Mouse (Mus musculus) adrenal gland, adult (tissue): ENCODE data around the gene Lrp6.

Experiments used
- DNase-seq, 2 experiments: peaks; one replicate each; pipeline ENCODE4 v3.0.0; 2022 to 2023; ENCODE audit warnings: low spot score in 1 of 2; ENCODE audit not compliant: inconsistent age in 2 of 2

Gene Lrp6

DNA sequence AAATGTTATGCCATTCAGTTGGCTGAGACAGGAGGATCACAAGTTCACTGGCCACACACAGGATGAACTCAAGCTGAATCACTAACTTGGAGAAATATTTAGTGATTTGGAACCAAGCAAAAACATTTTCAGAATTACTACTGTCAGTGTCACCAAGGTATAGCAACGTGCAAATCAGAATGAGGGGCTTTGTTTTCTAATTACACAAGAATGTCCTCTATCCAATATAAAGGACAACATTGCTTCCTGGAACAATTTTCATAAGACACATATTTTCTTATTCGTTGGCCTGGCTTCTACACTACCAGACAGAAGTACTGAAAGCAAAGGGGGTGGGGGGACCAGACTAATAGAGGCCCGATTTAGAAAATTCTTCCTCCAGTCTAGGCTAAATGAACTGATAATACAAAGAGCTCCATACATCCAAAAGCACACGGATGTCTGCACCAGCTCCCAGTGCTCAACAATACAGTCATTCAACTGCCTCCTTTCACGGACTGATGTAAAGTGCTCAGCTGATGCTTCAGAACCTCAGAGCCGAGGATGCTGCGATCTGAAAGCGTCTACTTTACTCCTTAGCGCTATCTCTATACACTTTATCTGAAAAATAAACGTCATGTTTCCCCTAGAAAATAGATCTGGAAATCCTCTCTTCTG is 29.2 kb downstream of the Lrp6 start:
- DNase-seq, result no peak

DNA sequence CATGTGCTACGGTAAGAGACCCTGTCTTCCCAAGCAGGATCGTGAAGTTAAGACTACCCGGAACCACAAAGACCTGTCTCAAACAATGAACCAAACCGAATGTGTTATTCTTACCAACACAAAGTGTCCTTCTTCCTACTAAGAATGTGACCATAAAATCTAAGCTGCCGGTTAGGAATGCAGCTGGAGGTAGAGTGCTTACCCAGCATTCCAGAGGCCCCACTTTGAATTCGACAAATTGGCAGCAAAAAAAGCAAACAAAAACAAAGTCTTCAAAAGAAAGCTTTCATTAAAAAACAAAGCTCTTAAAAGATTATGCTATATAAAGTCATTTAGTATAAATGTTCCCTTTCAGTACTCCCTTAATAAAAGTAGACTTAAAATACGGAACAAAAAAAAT is 31.6 kb downstream of the Lrp6 start:
- no peak for DNase-seq

DNA sequence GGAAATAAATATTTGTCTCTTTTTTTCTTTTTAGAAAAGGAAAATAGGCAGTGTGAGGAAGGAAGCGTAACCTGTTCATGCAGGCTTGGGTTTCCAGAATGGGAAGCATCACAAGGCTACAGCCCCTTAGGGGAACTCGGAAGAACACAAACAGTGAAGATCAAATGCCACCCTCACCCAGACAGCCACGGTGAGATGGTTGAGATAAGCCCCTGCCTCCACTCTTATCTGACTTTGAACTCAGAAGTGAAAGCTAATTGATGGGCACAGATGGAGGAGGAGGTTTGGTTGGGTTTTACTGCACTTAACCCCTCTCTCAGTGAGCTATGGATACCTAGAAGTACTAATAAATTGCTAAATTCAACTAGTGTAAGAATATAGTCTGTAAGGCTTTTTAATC is 33.7 kb downstream of the Lrp6 start:
- DNase-seq, result no peak

DNA sequence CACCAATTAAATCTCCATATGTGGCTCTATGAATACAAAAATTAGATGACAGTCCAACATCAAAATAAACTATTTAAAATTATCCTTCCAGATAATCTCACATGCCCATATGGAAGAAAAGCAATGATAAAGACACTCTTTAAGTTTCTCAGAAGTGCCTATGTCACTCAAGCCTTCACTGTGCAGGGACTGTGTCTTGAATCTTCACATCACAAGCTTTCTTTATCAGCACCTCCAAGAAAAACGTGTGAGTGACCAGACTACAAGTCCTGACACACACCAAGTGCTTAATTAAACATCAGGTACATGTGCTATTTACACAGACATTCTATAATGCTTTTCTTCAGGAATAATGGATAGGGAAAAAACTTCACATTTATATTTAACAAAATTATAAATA is 34.8 kb downstream of the Lrp6 start:
- no peak for DNase-seq

DNA sequence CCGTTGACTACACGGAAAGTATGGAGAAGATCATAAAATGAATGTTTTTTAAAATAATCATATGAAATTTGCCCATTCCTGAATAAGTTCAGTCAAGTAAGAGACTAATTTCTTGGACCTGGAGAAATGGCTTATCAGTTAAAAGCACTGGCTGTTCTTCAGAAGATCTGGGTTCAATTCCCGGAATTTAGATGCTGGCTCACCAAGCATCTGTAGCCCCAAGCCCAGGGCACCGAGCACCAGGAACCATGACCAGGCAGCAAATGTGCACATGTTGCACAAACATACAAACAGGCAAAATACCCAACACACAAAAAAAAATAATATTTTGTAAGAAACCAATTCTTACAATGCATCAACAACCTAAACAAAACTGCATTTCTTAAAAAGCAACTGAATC is 37.4 kb downstream of the Lrp6 start:
- no peak for DNase-seq

DNA sequence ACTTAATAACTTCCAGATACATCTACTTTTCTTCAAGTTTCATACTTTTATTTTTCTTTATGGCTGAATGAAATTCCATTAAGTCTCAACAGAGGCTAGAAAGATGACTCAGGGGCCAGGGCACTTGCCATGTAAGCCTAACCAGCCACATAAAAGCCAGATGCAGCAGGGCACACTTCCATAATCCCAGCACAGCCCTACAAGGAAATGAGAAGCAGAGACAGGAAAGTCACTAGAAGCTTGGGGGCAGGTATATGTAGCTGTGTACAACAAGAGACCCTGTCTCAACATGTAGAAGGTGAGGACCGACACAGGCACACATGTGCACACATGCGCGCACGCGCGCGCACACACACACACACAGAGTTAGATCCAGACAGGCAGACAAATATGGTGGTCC is 38.4 kb downstream of the Lrp6 start:
- DNase-seq, result no peak

DNA sequence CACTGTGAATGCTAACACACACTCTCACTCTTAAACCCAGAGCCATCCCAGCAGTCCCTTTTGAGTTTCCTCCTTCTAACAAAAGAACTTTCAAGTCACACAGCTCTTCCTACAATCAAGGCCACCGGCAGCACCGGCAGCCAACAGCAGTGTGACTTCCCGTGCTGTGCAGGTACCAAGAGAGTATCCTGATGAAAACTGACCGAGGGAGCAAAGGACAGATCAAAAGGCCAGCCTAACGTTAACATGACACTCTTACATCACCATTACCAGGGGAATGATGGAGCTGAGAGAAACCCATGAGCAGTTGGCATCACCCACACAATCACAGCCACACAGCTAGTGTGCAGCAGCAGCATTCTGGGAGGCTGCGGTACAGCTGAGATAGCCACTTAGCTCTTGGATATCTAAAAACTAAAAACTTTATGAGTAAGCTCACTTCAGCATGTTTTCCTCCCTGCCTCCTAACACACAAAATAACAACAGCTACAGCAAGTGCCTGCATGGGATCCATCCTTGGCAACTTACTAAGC is 39.1 kb downstream of the Lrp6 start:
- DNase-seq, result no peak

DNA sequence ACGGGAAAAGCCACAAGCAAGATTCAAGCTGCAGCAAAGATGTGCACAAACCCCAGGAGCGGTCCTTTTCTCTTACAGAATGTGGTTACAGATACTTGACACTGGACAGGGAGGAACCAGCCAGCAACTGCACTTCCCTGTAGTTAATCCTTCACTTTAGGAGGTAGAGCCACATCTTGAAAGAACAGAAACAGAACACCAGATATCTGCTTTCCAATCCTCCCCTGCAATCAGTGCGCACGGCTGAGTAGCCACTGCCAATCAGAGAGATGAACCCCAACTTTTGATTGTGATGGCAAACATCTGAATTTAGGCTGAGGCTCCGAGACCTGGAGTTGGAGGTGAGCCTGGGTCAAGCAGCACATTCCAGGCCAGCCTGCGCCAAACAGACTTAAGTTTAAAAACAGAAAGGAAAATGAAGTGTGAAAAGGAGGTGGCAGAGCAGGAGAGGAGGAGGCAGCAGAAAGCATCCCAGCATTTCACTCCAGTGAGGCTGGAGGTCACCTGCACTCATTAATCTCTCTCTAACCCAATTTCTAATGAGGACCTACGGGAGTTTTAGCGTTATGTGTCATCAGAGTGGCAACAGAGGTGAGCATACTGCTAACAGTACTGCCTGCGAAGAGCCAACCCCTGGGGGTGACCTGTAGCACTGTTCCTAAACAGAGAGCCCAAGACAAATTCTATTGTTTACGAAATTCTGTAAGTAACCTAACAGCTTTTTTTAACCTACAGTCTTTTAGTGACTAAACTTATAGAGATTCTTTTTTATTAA is 39.8 kb downstream of the Lrp6 start:
- DNase-seq, result no peak

DNA sequence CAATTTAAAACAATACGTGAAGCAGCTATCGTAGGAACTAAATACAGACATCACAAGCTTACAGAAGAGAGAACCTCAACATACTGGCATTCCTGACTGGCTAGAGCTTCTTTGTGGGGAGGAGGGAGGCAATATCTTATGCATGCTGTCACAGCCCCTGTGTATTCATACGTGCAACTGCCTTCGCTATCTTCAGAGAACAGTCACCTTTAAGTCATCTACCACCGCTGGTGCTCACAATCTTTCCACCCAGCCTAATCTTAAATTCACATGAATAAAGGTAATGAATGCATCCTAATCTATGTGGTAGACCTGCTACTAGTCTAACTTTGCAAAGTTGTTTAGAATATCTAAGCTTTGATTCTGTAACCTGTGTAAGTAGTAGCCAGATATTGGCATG is 40.5 kb downstream of the Lrp6 start:
- no peak for DNase-seq

DNA sequence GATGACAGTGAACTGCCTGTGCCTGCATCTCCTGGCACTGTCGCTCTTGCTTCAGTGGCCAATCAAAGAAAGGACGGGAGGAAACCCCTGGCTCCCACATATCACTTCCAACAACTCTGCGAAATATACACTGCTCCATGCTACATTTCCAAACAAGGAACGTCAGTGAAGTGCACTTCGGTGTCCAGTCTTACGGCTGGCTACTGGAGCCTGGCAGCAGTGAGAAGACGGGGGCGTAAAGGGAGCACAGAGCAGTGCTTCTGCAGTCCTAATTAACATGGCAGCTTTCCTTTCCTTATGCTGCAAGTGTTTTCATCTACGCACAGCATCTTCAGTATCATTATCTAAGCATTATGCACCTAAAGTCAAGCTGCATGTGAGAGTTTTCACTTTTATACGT is 45.4 kb downstream of the Lrp6 start:
- DNase-seq, result no peak

DNA sequence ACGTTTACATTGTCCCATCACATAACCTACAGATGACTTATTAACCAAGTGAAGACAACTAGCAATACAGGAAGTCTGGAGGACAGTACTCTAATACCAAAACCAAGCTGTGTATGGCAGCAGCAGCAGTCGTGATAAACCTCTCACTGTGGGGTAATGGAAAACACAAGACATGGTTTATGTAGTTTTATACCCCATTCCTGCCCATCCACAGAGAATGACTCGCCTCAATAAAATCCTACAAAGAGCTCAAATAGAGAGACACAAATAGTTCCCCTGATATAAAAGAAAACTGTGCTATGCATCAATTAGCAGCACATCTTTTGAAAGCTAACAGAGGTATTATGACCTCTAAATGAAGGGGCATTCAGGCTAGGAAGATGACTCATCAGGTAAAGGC is 45.9 kb downstream of the Lrp6 start:
- no peak for DNase-seq

DNA sequence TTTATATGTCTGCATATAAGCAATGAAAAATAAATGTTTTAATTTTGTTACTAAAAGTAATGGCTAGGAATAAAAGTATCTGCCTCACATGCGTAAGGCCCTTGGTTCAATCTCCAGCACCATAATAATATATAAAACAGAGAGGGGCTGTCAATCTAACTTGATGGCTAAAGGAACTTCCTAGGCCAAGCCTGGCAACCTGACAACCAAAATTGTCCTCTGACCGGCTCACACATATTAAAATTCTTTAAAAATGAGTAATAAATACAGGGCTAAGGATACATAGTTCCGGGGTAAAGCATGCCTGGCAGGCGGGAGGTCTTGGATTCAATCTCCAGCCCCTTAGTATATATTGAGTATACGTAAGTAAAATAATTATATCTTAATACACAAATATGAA is 48.3 kb downstream of the Lrp6 start:
- peak in 1 of 2 experiments; percentile 24 for DNase-seq

DNA sequence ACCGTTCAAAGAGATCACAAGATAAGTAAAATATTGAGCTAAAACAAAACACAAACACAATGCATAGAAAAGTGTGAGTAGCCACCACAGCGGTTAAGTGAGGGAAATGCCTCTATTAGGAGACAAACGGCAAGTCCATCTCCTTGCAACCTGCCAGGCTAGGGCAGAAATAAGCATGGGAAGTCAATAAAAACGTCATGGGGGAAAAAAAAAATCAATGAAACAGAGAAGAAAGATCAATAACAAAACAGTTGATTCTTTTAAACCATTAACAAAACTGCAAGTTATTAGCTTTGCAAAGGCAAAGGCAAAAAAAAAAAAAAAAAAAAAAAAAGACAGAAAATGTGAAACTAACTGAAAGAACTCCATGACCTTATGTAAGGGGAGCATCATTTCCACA is 49.6 kb downstream of the Lrp6 start:
- DNase-seq, result no peak

DNA sequence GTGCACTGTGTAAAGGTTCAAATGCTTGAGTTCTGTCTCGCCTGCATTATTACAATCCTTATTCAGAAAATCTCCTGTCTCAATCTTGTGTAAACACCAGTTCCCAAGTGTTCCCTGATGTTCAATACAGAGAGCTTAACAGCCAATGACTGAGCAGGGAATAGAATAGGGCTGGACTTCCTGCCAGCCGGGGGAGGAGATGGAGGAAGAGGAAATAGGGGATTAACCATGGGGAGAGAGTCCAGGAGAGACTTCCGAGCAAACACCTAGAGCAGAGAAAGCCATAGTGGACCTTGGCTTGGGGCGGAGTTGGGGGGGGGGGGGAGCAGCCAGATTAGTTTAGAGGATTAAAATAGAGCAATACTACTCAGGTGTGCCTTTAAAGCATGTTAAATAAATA is 51.3 kb downstream of the Lrp6 start:
- peak in 1 of 2 experiments; percentile 23 for DNase-seq

DNA sequence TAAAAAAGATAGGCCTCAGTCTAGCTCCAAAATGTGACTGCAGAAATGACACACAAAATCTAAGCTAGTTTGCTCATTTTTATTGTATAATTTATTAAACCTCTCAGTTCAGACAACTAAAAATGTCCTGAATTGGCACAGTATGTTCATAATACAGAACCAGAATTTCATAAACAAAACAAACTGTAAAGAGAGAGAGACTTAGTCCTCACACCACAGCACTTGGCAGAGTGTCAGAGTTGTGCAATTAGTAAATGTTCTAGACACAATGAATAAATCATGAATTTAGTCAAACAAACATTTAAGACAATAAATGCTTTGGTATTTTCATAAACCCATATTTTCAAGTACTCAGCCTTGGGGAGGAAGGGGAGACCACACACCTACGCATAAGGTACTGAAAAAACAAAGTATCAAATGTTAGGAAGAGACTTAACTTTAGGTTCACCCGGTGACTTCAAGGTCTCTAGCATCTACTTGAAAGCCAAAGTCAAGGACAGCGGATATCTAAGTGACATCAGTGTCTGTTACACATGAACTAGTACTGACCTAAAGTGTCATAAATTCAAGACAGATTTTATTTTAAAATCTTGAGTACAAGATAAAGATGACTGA is 52.8 kb downstream of the Lrp6 start:
- DNase-seq, result peak; percentile 54 to 90

DNA sequence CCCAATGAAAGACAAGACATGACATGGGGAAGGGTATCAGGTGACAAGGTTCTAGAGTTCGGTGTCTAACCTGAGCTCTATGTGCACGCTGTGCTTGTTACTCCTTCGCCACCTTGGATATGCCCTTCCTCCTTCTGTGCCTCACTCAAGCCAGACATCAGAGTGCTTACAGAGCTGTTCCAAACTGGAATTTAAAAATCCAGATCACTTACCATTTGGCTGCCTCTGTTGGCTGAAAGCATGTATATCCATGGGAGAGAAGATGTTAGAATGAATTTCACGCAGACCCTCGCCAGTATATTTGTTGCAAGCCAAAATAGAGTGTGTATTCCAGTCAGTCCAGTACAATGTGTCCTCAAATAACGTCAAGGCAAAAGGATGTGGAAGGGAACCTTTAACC is 53.8 kb downstream of the Lrp6 start:
- peak in 1 of 2 experiments; percentile 27 for DNase-seq

DNA sequence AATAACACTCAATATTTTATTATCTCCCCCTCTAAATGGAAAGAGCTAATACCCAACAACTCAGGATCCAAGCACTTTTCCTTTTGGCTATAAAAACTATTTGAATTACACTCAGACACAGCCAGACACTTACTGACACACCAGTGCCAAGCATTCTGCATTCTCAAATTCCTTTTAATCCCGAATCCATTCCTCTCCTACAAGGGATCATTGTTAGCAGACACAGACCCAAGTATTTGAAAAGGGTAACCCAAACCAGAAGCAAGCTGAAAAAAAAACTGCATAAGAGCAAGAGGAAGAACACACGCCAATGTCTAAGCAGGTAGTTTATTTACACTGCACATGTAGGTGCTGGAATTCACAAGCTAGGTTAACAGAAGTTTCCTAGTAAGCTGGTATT is 54.3 kb downstream of the Lrp6 start:
- no peak for DNase-seq

DNA sequence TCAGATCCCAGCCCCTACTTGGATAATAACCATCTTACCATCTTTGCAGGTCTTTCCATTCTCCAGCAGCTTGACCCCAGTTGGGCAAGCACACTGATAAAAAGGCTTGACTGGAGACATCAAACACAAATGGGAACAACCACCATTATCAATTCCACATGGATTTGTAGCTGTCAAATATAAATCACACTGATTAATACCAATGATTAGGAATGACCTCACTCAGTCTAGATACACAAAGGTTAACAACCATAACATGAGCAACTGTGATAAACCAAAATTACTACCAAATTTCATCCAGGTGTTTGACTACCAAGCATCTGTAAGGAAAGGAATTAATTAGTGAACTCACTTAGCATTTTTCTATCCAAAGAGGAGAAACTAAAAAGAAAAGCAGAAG is 55.6 kb downstream of the Lrp6 start:
- DNase-seq, result peak in 1 of 2 experiments; percentile 19

DNA sequence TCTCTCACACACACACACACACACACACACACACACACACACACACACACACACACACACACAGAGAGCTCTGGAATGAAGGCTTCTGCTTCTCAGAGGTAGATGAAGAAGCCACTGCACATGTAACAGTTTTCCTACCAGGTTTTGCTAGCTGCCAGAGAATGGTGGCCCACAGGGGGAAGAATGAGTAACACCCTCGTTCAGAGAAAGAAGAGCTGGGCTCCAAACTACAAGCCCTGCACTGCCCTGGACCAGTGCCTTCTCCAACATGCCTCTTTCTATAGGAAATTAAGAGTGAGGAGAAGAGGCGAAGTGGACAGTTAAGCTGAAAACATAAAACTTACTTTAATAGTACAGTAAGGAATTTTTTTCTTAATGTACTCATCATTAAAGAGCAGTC is 56.5 kb downstream of the Lrp6 start:
- peak in 1 of 2 experiments; percentile 41 for DNase-seq

DNA sequence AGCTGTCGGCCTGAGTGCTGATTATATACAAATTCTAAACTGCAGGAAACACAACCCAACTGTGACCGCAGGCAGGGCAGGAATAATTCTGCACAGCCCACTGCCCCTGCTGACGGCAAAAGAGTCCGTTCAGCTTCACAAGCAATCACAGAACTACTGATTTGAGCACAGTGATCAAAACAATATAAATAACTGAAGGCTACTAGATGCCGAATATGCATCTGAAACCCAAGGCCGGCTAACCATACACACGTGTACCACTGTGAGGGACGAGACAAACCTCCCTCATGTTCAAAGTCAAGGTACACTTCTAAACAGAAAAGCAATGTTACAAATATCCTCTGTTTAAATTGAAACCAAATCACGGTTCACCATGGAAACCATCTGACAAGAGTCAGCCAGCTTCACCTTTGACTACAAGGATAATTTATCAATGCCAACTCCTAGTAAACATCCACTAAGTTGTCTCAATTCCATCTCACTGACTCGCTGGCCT is 57.0 kb downstream of the Lrp6 start:
- DNase-seq, result peak in 1 of 2 experiments; percentile 61

DNA sequence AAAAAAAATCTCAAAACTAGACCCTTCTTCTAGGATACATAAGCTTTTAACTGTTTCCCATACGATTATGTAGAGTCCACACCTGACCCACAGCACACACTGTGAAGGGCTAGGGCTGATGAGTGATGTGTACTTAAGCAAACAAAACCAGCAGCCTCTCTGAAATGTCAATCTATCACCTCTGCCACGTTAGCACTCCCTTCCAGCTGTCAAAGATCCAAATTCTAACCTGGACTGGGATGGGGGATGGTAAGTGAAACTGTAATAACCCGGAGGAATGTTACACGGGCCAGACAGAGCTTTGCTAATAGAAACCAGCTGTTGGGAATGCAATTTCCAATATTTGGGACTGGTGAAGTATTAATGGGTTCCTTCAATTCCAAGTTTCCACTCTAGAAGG is 61.9 kb downstream of the Lrp6 start:
- peak in 1 of 2 experiments; percentile 24 for DNase-seq

DNA sequence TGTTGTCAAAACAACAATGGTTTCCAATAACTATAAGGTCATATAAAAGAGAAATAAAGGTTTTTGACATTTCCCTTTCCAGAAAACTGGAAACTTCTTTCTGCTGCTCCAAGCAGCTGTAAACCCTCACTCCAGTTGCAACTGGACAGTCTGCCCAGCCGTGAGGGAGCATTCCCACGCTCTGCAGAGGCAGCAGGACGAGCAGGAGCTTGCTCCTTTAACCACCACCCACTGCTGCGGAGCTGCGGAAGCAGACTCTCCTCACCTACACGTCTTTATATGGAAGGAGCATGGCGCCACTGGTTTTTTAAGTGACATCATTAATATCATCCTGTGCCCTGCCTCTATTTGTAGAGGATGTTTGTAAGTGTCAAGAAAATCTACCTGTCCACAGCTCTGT is 64.4 kb downstream of the Lrp6 start:
- no peak for DNase-seq
